Mouse (Mus musculus) left cerebral cortex, adult 6 months (tissue): Measurements from ENCODE around the gene Olfr329-ps. TPM values are rescaled to one million over a fixed set of nuclear protein-coding genes. Genes with fewer than 3 reads are reported as not detected.

Experiments used
- long read RNA-seq, 2 experiments: library from polyadenylated mRNA; unstranded; transcript quantifications; one replicate each; pipeline ENCODE4 v2.0.0; 2019 to 2020
- polyA plus RNA-seq: library from polyadenylated mRNA; unstranded; fragments of <200 nt; fragmentation: Nextera tagmentation; gene quantifications from 2 replicates; pipeline ENCODE4 v1.2.3, GENCODE M21; 2021

The Olfr329-ps gene
- polyA plus RNA-seq = not detected in 2 replicates
- long read RNA-seq, experiment 1 = 0 reads
- long read RNA-seq, experiment 2 = 0 reads

GRCm38 (mm10) chr11:58546322-58546721 lies at the start of gene Olfr329-ps:
Gene Olfr329-ps, minus strand, starts transcription at chr11:58546422.

GRCm38 (mm10) chr11:58594814-58595213 lies 48.6 kb upstream of the Olfr329-ps start, which contains the start of gene Olfr324:
Gene Olfr324, plus strand, starts transcription at chr11:58595114.

GRCm38 (mm10) chr11:58577430-58577829 lies 31.2 kb upstream of the Olfr329-ps start, which contains the start of gene Olfr325:
Gene Olfr325, plus strand, starts transcription at chr11:58577730.

GRCm38 (mm10) chr11:58570405-58570804 lies 24.2 kb upstream of the Olfr329-ps start, which contains the start of gene Olfr224:
Gene Olfr224, minus strand, starts transcription at chr11:58570553.

GRCm38 (mm10) chr11:58555536-58555935 lies 9.3 kb upstream of the Olfr329-ps start, which contains the start of gene Olfr328:
Gene Olfr328, minus strand, starts transcription at chr11:58555636.

GRCm38 (mm10) chr11:58534736-58535135 lies 11.5 kb downstream of the Olfr329-ps start, which contains the start of gene Olfr330:
Gene Olfr330, minus strand, starts transcription at chr11:58534836.

GRCm38 (mm10) chr11:58502472-58502871 lies 43.8 kb downstream of the Olfr329-ps start, which contains the start of gene Olfr331:
Gene Olfr331, minus strand, starts transcription at chr11:58502572.

GRCm38 (mm10) chr11:58492455-58492854 lies 53.8 kb downstream of the Olfr329-ps start, which contains the start of gene Olfr332:
Gene Olfr332, minus strand, starts transcription at chr11:58492555.

Other genes with a start within 250 kb of the Olfr329-ps start
- gene Zfp692, start 239.4 kb downstream of the Olfr329-ps start, polyA plus RNA-seq = 7.0 and 7.2 TPM in 2 replicates
- 34.9 and 35.5 TPM in 2 replicates for gene Zfp672, start 216.1 kb downstream of the Olfr329-ps start, polyA plus RNA-seq
- gene Sh3bp5l, start 215.7 kb downstream of the Olfr329-ps start, polyA plus RNA-seq = 19.7 and 25.5 TPM in 2 replicates
- gene Lypd8, start 167.4 kb downstream of the Olfr329-ps start, polyA plus RNA-seq = not detected in 2 replicates
- not detected in 2 replicates for gene 1810065E05Rik, start 125.3 kb downstream of the Olfr329-ps start, polyA plus RNA-seq
- not detected in 2 replicates for gene Gm12253, start 113.9 kb downstream of the Olfr329-ps start, polyA plus RNA-seq
- gene Lypd9, start 93.5 kb downstream of the Olfr329-ps start, polyA plus RNA-seq = not detected in 2 replicates
- gene Olfr30, start 84.2 kb downstream of the Olfr329-ps start, polyA plus RNA-seq = not detected in 2 replicates
- not detected in 2 replicates for gene Olfr332, start 53.9 kb downstream of the Olfr329-ps start, polyA plus RNA-seq
- gene Olfr331, start 43.9 kb downstream of the Olfr329-ps start, polyA plus RNA-seq = not detected in 2 replicates
- not detected in 2 replicates for gene Olfr330, start 11.6 kb downstream of the Olfr329-ps start, polyA plus RNA-seq
- gene Olfr328, start 9.2 kb upstream of the Olfr329-ps start, polyA plus RNA-seq = not detected in 2 replicates
- not detected in 2 replicates for gene Olfr224, start 24.1 kb upstream of the Olfr329-ps start, polyA plus RNA-seq
- gene Olfr325, start 31.3 kb upstream of the Olfr329-ps start, polyA plus RNA-seq = not detected in 2 replicates
- not detected in 2 replicates for gene Olfr324, start 48.7 kb upstream of the Olfr329-ps start, polyA plus RNA-seq
- not detected in 2 replicates for gene 2210407C18Rik, start 69.7 kb upstream of the Olfr329-ps start, polyA plus RNA-seq
- not detected in 2 replicates for gene Olfr323, start 84.1 kb upstream of the Olfr329-ps start, polyA plus RNA-seq
- gene Trim58, start 94.0 kb upstream of the Olfr329-ps start, polyA plus RNA-seq = not detected in 2 replicates
- gene Olfr322, start 112.4 kb upstream of the Olfr329-ps start, polyA plus RNA-seq = not detected in 2 replicates
- not detected in 2 replicates for gene Olfr320, start 134.7 kb upstream of the Olfr329-ps start, polyA plus RNA-seq
- not detected in 2 replicates for gene Olfr319, start 152.7 kb upstream of the Olfr329-ps start, polyA plus RNA-seq
- gene Olfr318, start 177.6 kb upstream of the Olfr329-ps start, polyA plus RNA-seq = not detected in 2 replicates
- not detected in 2 replicates for gene Olfr317, start 192.8 kb upstream of the Olfr329-ps start, polyA plus RNA-seq
- 1.1 and 2.0 TPM in 2 replicates for gene Olfr316, start 206.3 kb upstream of the Olfr329-ps start, polyA plus RNA-seq
- gene Olfr315, start 226.8 kb upstream of the Olfr329-ps start, polyA plus RNA-seq = not detected in 2 replicates
- not detected in 2 replicates for gene Olfr314, start 236.5 kb upstream of the Olfr329-ps start, polyA plus RNA-seq